Mouse (Mus musculus): ENCODE measurements around the gene Gpank1. TPM values are rescaled to one million over a fixed set of nuclear protein-coding genes. Genes with fewer than 3 reads are reported as not detected.

Gene Gpank1
- polyA plus RNA-seq, 1 experiment from 2014 or later, result 34.5 TPM

- no peak for DNase-seq (ENCODE audit: low spot score)
- Histone ChIP-seq H3K27ac (replicated peaks) (no peak overlapping the region), H3K4me1 (peaks cover 21% of the 10 kb centered on the region), H3K4me3 (no peak overlapping the region), H3K27me3 (ENCODE audit: low read depth, poor library complexity, severe bottlenecking) (no peaks in the 10 kb centered on the region), H3K36me3 (peaks cover 94% of the 10 kb centered on the region), H3K9me3 (replicated peaks) (no peaks in the 10 kb centered on the region)
- WGBS, result 96% methylated on average over 16 of the region's 16 CpGs
Observed at GRCm38 (mm10) chr17:35158850-35159593, 37.8 kb downstream of the Gpank1 start.

GRCm38 (mm10) chr17:35159638-35160037 lies 38.4 kb downstream of the Gpank1 start:
- Histone ChIP-seq H3K27me3 (ENCODE audit: low read depth, poor library complexity, severe bottlenecking) (no peaks in the 10 kb centered on the region), H3K9me3 (replicated peaks) (no peaks in the 10 kb centered on the region), H3K36me3 (peaks cover 88% of the 10 kb centered on the region), H3K4me3 (no peak overlapping the region), H3K27ac (replicated peaks) (no peak overlapping the region), H3K4me1 (peaks cover 21% of the 10 kb centered on the region)
- 94% methylated on average over 7 of the region's 7 CpGs for WGBS
- DNase-seq (ENCODE audit: low spot score), result no peak

GRCm38 (mm10) chr17:35161421-35161820 lies 40.2 kb downstream of the Gpank1 start:
- H3K4me3 ChIP-seq, result peak overlapping the region; percentile 92
- DNase-seq (ENCODE audit: low spot score), result no peak
- H3K36me3 ChIP-seq, result peaks cover 70% of the 10 kb centered on the region
- H3K4me1 ChIP-seq, result peaks cover 30% of the 10 kb centered on the region
- H3K27ac ChIP-seq (replicated peaks), result no peak overlapping the region
- no peaks in the 10 kb centered on the region for H3K27me3 ChIP-seq (ENCODE audit: low read depth, poor library complexity, severe bottlenecking)
- H3K9me3 ChIP-seq (replicated peaks), result no peaks in the 10 kb centered on the region
- WGBS, result 91% methylated on average over 11 of the region's 11 CpGs

GRCm38 (mm10) chr17:35162121-35162520 lies 40.9 kb downstream of the Gpank1 start:
- Histone ChIP-seq H3K27ac (replicated peaks) (0 out of 2 replicates have a peak overlapping the region, but pooled peaks have one; percentile 98), H3K4me3 (peak overlapping the region; percentile 92), H3K9me3 (replicated peaks) (no peaks in the 10 kb centered on the region), H3K27me3 (ENCODE audit: low read depth, poor library complexity, severe bottlenecking) (no peaks in the 10 kb centered on the region), H3K4me1 (peaks cover 32% of the 10 kb centered on the region), H3K36me3 (peaks cover 63% of the 10 kb centered on the region)
- DNase-seq (ENCODE audit: low spot score), result no peak
- WGBS, result 88% methylated on average over 14 of the region's 14 CpGs

DNA sequence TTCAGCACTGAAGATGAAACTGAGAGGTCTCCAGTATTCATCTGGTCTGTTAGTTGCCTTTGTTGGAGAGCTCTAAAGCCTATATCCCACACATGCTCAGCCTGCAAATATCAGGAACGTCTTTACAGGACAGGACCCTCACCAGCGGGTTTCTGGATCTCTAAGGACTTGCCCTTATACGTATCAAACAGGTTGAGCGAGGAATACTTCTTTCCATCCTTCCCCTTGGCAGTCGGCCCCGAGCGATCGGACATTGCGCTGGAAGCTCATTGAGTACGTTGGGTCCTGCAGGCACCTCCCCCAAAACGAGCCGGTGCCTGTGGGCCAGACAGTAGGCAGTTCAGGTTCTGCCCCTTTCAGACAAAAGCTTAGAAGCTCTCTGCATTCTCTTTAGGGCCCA lies 41.5 kb downstream of the Gpank1 start:
- no peaks in the 10 kb centered on the region for H3K27me3 ChIP-seq (ENCODE audit: low read depth, poor library complexity, severe bottlenecking)
- H3K4me1 ChIP-seq, result peaks cover 32% of the 10 kb centered on the region
- WGBS, result 77% methylated on average over 12 of the region's 12 CpGs
- H3K27ac ChIP-seq (replicated peaks), result peak overlapping the region; percentile 98
- DNase-seq (ENCODE audit: low spot score), result no peak
- peaks cover 57% of the 10 kb centered on the region for H3K36me3 ChIP-seq
- H3K9me3 ChIP-seq (replicated peaks), result no peaks in the 10 kb centered on the region
- H3K4me3 ChIP-seq, result peak overlapping the region; percentile 92

GRCm38 (mm10) chr17:35163326-35164081 lies 42.2 kb downstream of the Gpank1 start:
- no peaks in the 10 kb centered on the region for H3K9me3 ChIP-seq (replicated peaks)
- DNase-seq (ENCODE audit: low spot score), result no peak
- no peaks in the 10 kb centered on the region for H3K27me3 ChIP-seq (ENCODE audit: low read depth, poor library complexity, severe bottlenecking)
- peaks cover 32% of the 10 kb centered on the region for H3K4me1 ChIP-seq
- H3K27ac ChIP-seq (replicated peaks), result peak overlapping the region; percentile 98
- H3K4me3 ChIP-seq, result peak overlapping the region; percentile 92
- peaks cover 49% of the 10 kb centered on the region for H3K36me3 ChIP-seq
- 28% methylated on average over 8 of the region's 8 CpGs for WGBS

DNA sequence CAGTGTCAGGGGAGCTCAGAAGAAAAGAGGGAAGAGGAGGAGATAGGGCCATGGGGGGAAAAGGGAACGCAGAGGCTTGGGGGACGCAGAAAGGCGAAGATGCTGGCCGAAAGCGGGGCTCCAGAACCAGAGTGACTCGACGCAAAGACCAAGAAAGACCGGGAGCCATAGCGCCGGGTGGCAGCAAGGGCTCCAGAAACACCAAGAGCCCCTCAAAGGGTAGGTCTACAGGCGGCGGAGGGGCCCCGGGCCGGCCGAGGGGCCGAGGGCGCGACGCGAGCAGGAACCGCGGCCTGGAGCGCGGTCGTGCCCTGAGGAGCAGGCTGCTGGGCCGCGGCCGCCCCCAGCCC lies 42.9 kb downstream of the Gpank1 start:
- Histone ChIP-seq H3K27me3 (ENCODE audit: low read depth, poor library complexity, severe bottlenecking) (no peaks in the 10 kb centered on the region), H3K36me3 (peaks cover 42% of the 10 kb centered on the region), H3K9me3 (replicated peaks) (no peaks in the 10 kb centered on the region), H3K4me1 (peaks cover 32% of the 10 kb centered on the region), H3K27ac (replicated peaks) (peak overlapping the region; percentile 98), H3K4me3 (peak overlapping the region; percentile 92)
- no peak for DNase-seq (ENCODE audit: low spot score)
- 0% methylated on average over 18 of the region's 28 CpGs for WGBS

DNA sequence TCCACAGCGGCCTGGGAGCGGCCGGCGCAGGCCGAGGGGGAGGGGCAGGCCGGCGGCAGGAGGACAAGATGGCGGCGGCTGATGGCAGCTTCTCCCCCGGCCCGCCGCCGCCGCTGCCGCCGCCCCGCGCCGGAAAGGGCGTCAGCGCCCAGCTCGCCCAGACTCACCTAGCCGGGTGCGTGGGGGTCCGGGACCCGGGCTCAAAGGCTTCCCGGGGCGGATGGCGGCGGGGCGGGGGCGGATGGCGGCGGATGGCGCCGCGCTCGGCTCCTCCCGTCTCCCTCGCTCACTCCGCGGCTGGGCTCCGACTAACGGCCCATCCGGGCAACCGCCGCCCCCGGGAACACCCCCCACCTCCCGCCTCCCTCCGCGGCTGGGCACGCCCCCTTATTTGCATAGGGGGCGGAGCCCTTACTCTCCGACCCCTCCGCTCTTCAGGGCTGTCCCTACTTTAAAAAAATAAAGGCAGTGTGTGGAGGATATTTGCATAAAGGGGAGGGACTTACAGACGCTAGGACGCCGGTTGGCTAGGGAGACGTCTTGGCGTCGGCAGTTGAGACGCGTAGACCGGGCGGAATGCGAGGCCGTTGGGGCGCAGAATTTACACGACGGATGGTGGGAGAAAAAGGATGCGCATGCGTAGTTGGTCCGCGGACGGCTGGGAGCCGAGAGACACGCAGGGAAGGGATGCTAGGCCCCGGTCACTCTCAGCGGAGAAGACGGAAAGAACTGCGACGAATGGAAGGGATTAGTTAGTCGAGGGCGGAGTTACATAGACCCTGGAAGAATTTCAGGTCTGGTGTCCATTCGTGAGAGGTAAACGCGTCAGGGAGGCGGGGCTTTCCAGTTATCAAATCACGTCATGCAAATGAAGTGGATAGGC lies 43.6 kb downstream of the Gpank1 start, which contains the start of gene Prrc2a:
TSS of gene Prrc2a (minus strand) at position 330 of the 883 bp plus-strand sequence.
- DNase-seq (ENCODE audit: low spot score), result peak; percentile 99
- no peaks in the 10 kb centered on the region for H3K27me3 ChIP-seq (ENCODE audit: low read depth, poor library complexity, severe bottlenecking)
- under 1% methylated on average over 84 of the region's 89 CpGs for WGBS
- H3K4me1 ChIP-seq, result peaks cover 32% of the 10 kb centered on the region
- H3K27ac ChIP-seq (replicated peaks), result peak within 1 kb of the TSS; percentile 98
- H3K36me3 ChIP-seq, result peaks cover 36% of the 10 kb centered on the region
- no peaks in the 10 kb centered on the region for H3K9me3 ChIP-seq (replicated peaks)
- H3K4me3 ChIP-seq, result peak within 1 kb of the TSS; percentile 92

- no peaks in the 10 kb centered on the region for H3K9me3 ChIP-seq (replicated peaks)
- DNase-seq (ENCODE audit: low spot score), result no peak
- H3K4me1 ChIP-seq, result peaks cover 32% of the 10 kb centered on the region
- peak overlapping the region; percentile 92 for H3K4me3 ChIP-seq
- 26% methylated on average over 12 of the region's 12 CpGs for WGBS
- peak overlapping the region; percentile 98 for H3K27ac ChIP-seq (replicated peaks)
- peaks cover 28% of the 10 kb centered on the region for H3K36me3 ChIP-seq
- H3K27me3 ChIP-seq (ENCODE audit: low read depth, poor library complexity, severe bottlenecking), result no peaks in the 10 kb centered on the region
Observed at GRCm38 (mm10) chr17:35165451-35166155, 44.3 kb downstream of the Gpank1 start.

- Histone ChIP-seq H3K4me3 (peak overlapping the region; percentile 92), H3K27me3 (ENCODE audit: low read depth, poor library complexity, severe bottlenecking) (no peaks in the 10 kb centered on the region), H3K9me3 (replicated peaks) (no peaks in the 10 kb centered on the region), H3K27ac (replicated peaks) (peak overlapping the region; percentile 98), H3K4me1 (peaks cover 31% of the 10 kb centered on the region), H3K36me3 (peaks cover 19% of the 10 kb centered on the region)
- no peak for DNase-seq (ENCODE audit: low spot score)
- WGBS, result 74% methylated on average over 8 of the region's 8 CpGs
Observed at GRCm38 (mm10) chr17:35166352-35167035, 45.2 kb downstream of the Gpank1 start.

DNA sequence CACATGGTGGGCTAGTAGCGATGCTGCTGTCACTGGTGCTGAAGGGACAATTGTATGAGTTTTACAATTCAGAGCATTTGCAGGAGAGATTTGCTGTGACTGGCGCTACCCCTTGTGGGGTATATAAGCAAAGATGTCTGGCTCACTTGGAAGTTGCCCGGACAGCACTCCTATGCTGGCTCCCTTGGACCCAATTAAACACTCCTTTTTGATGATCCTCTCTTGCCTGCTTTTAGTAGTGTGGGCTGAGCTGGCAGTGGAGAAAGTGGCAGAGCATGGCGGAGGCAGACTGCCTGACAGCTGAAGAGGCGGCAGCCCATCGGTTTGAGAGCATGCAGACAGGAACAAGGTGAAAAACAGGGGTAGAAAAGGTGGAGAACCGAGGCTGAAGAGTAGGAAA lies 46.5 kb downstream of the Gpank1 start:
- Histone ChIP-seq H3K4me3 (no peak overlapping the region), H3K27ac (replicated peaks) (peak overlapping the region; percentile 28; the same call in 1 of the 2 replicates), H3K27me3 (ENCODE audit: low read depth, poor library complexity, severe bottlenecking) (no peaks in the 10 kb centered on the region), H3K9me3 (replicated peaks) (no peaks in the 10 kb centered on the region), H3K4me1 (peaks cover 18% of the 10 kb centered on the region), H3K36me3 (peaks cover 6% of the 10 kb centered on the region)
- DNase-seq (ENCODE audit: low spot score), result no peak
- 90% methylated on average over 7 of the region's 7 CpGs for WGBS

All from midbrain, embryonic 10.5 days (tissue).